Mouse (Mus musculus) MEL (cell line): ENCODE data around the gene Gtdc1. TPM values are rescaled to one million over a fixed set of nuclear protein-coding genes. Genes with fewer than 3 reads are reported as not detected.
A peak's percentile ranks its signal among the peaks of the same experiment; 100 is the strongest.

ENCODE experiments used
- DNase-seq: peaks from one replicate; pipeline ENCODE4 v3.0.0; 2011; ENCODE audit warnings: low read depth, low spot score
- H3K27ac ChIP-seq: 2 replicates; pipeline ENCODE4 v1.5.1; 2012; ENCODE audit warnings: low read depth, mild to moderate bottlenecking, control low read depth, low read length, moderate library complexity; ENCODE audit not compliant: control insufficient read depth
- H3K27me3 ChIP-seq, 2 experiments: fragments of 150-350 bp in 1 of 2; sonication (generic) in 1 of 2; 2 replicates each; pipeline ENCODE4 v1.6.1; 2012; ENCODE audit warnings: low read length in 2 of 2, mild to moderate bottlenecking in 2 of 2, improper control_type of control experiment in 1 of 2, moderate library complexity in 1 of 2; ENCODE audit not compliant: insufficient read depth in 2 of 2, control insufficient read depth in 1 of 2
- H3K36me3 ChIP-seq, 2 experiments: 2 replicates each; pipeline ENCODE4 v1.6.1; 2012 to 2014; ENCODE audit warnings: low read length in 2 of 2, improper control_type of control experiment in 1 of 2, inconsistent platforms in 1 of 2, mild to moderate bottlenecking in 1 of 2; ENCODE audit not compliant: insufficient read depth in 2 of 2, control insufficient read depth in 1 of 2
- H3K4me1 ChIP-seq, 2 experiments: fragments of 150-350 bp in 1 of 2; sonication (generic) in 1 of 2; 2 replicates each; pipeline ENCODE4 v1.6.1; 2012; ENCODE audit warnings: low read length in 2 of 2, improper control_type of control experiment in 1 of 2, mild to moderate bottlenecking in 1 of 2; ENCODE audit not compliant: insufficient read depth in 2 of 2, control insufficient read depth in 1 of 2
- H3K4me3 ChIP-seq, 2 experiments: fragments of 150-350 bp in 1 of 2; sonication (generic) in 1 of 2; 2 replicates each; pipeline ENCODE4 v1.5.1; 2012; ENCODE audit warnings: low read depth in 2 of 2, low read length in 2 of 2, mild to moderate bottlenecking in 2 of 2, moderate library complexity in 2 of 2, control low read depth in 1 of 2, improper control_type of control experiment in 1 of 2; ENCODE audit not compliant: control insufficient read depth in 1 of 2, insufficient read depth in 1 of 2
- H3K79me2 ChIP-seq: 2 replicates; pipeline ENCODE4 v1.6.1; 2012; ENCODE audit warnings: mild to moderate bottlenecking, low read length, moderate library complexity; ENCODE audit not compliant: control insufficient read depth, poor library complexity, insufficient read depth
- H3K9ac ChIP-seq: 2 replicates; pipeline ENCODE4 v1.6.1; 2012; ENCODE audit warnings: low read depth, mild to moderate bottlenecking, control low read depth, low read length, moderate library complexity; ENCODE audit not compliant: control insufficient read depth, poor library complexity, severe bottlenecking
- H3K9me3 ChIP-seq: fragments of 150-350 bp; sonication (generic); replicated peaks from 2 replicates; pipeline ENCODE4 v1.6.1; 2012; ENCODE audit warnings: mild to moderate bottlenecking, low read length, improper control_type of control experiment, moderate library complexity; ENCODE audit not compliant: insufficient read depth
- BHLHE40 ChIP-seq: IDR thresholded peaks from 2 replicates; pipeline ENCODE4 v1.6.1; 2012; ENCODE audit warnings: low read depth, mild to moderate bottlenecking, inconsistent platforms, low read length, improper control_type of control experiment, borderline replicate concordance
- CHD1 ChIP-seq: IDR thresholded peaks from 2 replicates; pipeline ENCODE4 v1.6.1; 2012; ENCODE audit warnings: low read depth, mild to moderate bottlenecking, inconsistent platforms, low read length, improper control_type of control experiment
- CHD2 ChIP-seq: IDR thresholded peaks from 2 replicates; pipeline ENCODE4 v1.6.1; 2011; ENCODE audit warnings: low read length, improper control_type of control experiment
- ELF1 ChIP-seq: IDR thresholded peaks from 2 replicates; pipeline ENCODE4 v1.6.1; 2014; ENCODE audit warnings: low read depth, mild to moderate bottlenecking, inconsistent platforms, low read length, improper control_type of control experiment, moderate library complexity
- EP300 ChIP-seq, 2 experiments: IDR thresholded peaks; 2 replicates each; pipeline ENCODE4 v1.6.1; 2011; ENCODE audit warnings: improper control_type of control experiment in 2 of 2, low read length in 2 of 2, low read depth in 1 of 2, mild to moderate bottlenecking in 1 of 2
- GABPA ChIP-seq: IDR thresholded peaks from 2 replicates; pipeline ENCODE4 v1.6.1; 2012; ENCODE audit warnings: low read depth, mild to moderate bottlenecking, inconsistent platforms, low read length, improper control_type of control experiment, moderate library complexity
- GATA1 ChIP-seq: IDR thresholded peaks from 2 replicates; pipeline ENCODE4 v1.6.1; 2011; ENCODE audit warnings: low read depth, low read length, improper control_type of control experiment
- HCFC1 ChIP-seq: IDR thresholded peaks from 2 replicates; pipeline ENCODE4 v1.6.1; 2012; ENCODE audit warnings: low read depth, mild to moderate bottlenecking, inconsistent platforms, low read length, improper control_type of control experiment, moderate library complexity
- JUND ChIP-seq: IDR thresholded peaks from 2 replicates; pipeline ENCODE4 v1.6.1; 2011; ENCODE audit warnings: low read depth, mild to moderate bottlenecking, improper control_type of control experiment, low read length
- MAFK ChIP-seq: IDR thresholded peaks from 2 replicates; pipeline ENCODE4 v1.6.1; 2011; ENCODE audit warnings: low read depth, mild to moderate bottlenecking, low read length, improper control_type of control experiment, borderline replicate concordance
- MAX ChIP-seq: IDR thresholded peaks from 2 replicates; pipeline ENCODE4 v1.6.1; 2011; ENCODE audit warnings: low read length, improper control_type of control experiment
- MAZ ChIP-seq: IDR thresholded peaks from 2 replicates; pipeline ENCODE4 v1.6.1; 2012; ENCODE audit warnings: low read depth, mild to moderate bottlenecking, inconsistent platforms, low read length, improper control_type of control experiment
- MYB ChIP-seq: IDR thresholded peaks from 2 replicates; pipeline ENCODE4 v1.6.1; 2011; ENCODE audit warnings: mild to moderate bottlenecking, low read depth, low read length, improper control_type of control experiment
- MYC ChIP-seq: IDR thresholded peaks from 2 replicates; pipeline ENCODE4 v1.6.1; 2011; ENCODE audit warnings: low read depth, mild to moderate bottlenecking, low read length, improper control_type of control experiment, moderate library complexity
- NELFE ChIP-seq: IDR thresholded peaks from 2 replicates; pipeline ENCODE4 v1.6.1; 2011; ENCODE audit warnings: low read depth, low read length, improper control_type of control experiment
- POLR2A ChIP-seq, 2 experiments: IDR thresholded peaks; 2 replicates each; pipeline ENCODE4 v1.6.1; 2011 to 2012; ENCODE audit warnings: low read length in 2 of 2, mild to moderate bottlenecking in 2 of 2, control low read depth in 1 of 2, improper control_type of control experiment in 1 of 2, low read depth in 1 of 2, moderate library complexity in 1 of 2; ENCODE audit not compliant: control insufficient read depth in 1 of 2, insufficient read depth in 1 of 2, poor library complexity in 1 of 2
- POLR2AphosphoS5 ChIP-seq: IDR thresholded peaks from 2 replicates; pipeline ENCODE4 v1.6.1; 2012; ENCODE audit warnings: low read depth, borderline replicate concordance, mild to moderate bottlenecking, inconsistent platforms, low read length, moderate library complexity, mixed read lengths
- RAD21 ChIP-seq: IDR thresholded peaks from 2 replicates; pipeline ENCODE4 v1.6.1; 2011; ENCODE audit warnings: mild to moderate bottlenecking, low read depth, low read length, improper control_type of control experiment
- RCOR1 ChIP-seq: IDR thresholded peaks from 2 replicates; pipeline ENCODE4 v1.6.1; 2012; ENCODE audit warnings: low read depth, mild to moderate bottlenecking, inconsistent platforms, low read length, improper control_type of control experiment
- SIN3A ChIP-seq: IDR thresholded peaks from 2 replicates; pipeline ENCODE4 v1.6.1; 2012; ENCODE audit warnings: low read length, improper control_type of control experiment, inconsistent platforms
- SMC3 ChIP-seq: IDR thresholded peaks from 2 replicates; pipeline ENCODE4 v1.6.1; 2011; ENCODE audit warnings: low read depth, low read length, improper control_type of control experiment
- TAL1 ChIP-seq: IDR thresholded peaks from 2 replicates; pipeline ENCODE4 v1.6.1; 2012; ENCODE audit warnings: mild to moderate bottlenecking, inconsistent platforms, low read length, moderate library complexity, mixed read lengths
- TBP ChIP-seq: IDR thresholded peaks from 2 replicates; pipeline ENCODE4 v1.8.0; 2011; ENCODE audit warnings: low read depth, low read length, improper control_type of control experiment
- TCF12 ChIP-seq: IDR thresholded peaks from 2 replicates; pipeline ENCODE4 v1.6.1; 2014; ENCODE audit warnings: low read depth, mild to moderate bottlenecking, inconsistent platforms, low read length, improper control_type of control experiment, moderate library complexity
- UBTF ChIP-seq: IDR thresholded peaks from 2 replicates; pipeline ENCODE4 v1.6.1; 2012; ENCODE audit warnings: low read depth, mild to moderate bottlenecking, inconsistent platforms, low read length, improper control_type of control experiment, moderate library complexity, borderline replicate concordance; ENCODE audit not compliant: insufficient read depth
- USF1 ChIP-seq: IDR thresholded peaks from 2 replicates; pipeline ENCODE4 v1.6.1; 2014; ENCODE audit warnings: low read depth, mild to moderate bottlenecking, inconsistent platforms, low read length, improper control_type of control experiment, moderate library complexity
- USF2 ChIP-seq, 2 experiments: IDR thresholded peaks; 2 replicates each; pipeline ENCODE4 v1.6.1; 2011 to 2012; ENCODE audit warnings: improper control_type of control experiment in 2 of 2, low read length in 2 of 2, borderline replicate concordance in 1 of 2, inconsistent platforms in 1 of 2, low read depth in 1 of 2, mild to moderate bottlenecking in 1 of 2; ENCODE audit not compliant: insufficient read depth in 1 of 2
- ZC3H11A ChIP-seq: IDR thresholded peaks from 2 replicates; pipeline ENCODE4 v1.6.1; 2012; ENCODE audit warnings: low read depth, mild to moderate bottlenecking, inconsistent platforms, low read length, improper control_type of control experiment
- ZKSCAN1 ChIP-seq: IDR thresholded peaks from 2 replicates; pipeline ENCODE4 v1.6.1; 2012; ENCODE audit warnings: low read depth, mild to moderate bottlenecking, inconsistent platforms, low read length, improper control_type of control experiment, moderate library complexity
- ZNF384 ChIP-seq: IDR thresholded peaks from 2 replicates; pipeline ENCODE4 v1.6.1; 2012; ENCODE audit warnings: low read depth, mild to moderate bottlenecking, inconsistent platforms, low read length, improper control_type of control experiment
- polyA plus RNA-seq, 2 experiments: library from polyadenylated mRNA; stranded (reverse) in 1 of 2; unstranded in 1 of 2; fragments of >175 nt in 1 of 2; fragments of >200 nt in 1 of 2; gene quantifications; 2 replicates each; pipeline versions ENCODE4 v1.2.1 to v1.2.4; 2012; ENCODE audit warnings: low replicate concordance in 2 of 2, low read depth in 1 of 2; ENCODE audit not compliant: insufficient read length in 2 of 2, insufficient read depth in 1 of 2, missing spikeins in 1 of 2
- total RNA-seq: library from RNA; depleted of rRNA; stranded (reverse); fragments of 300-350 nt; gene quantifications from 2 replicates; pipeline ENCODE4 v1.2.3, GENCODE M21; 2012

The Gtdc1 gene
- total and polyA plus RNA-seq, 3 experiments: 7.2 to 14.3 TPM; not detected in 1

DNA sequence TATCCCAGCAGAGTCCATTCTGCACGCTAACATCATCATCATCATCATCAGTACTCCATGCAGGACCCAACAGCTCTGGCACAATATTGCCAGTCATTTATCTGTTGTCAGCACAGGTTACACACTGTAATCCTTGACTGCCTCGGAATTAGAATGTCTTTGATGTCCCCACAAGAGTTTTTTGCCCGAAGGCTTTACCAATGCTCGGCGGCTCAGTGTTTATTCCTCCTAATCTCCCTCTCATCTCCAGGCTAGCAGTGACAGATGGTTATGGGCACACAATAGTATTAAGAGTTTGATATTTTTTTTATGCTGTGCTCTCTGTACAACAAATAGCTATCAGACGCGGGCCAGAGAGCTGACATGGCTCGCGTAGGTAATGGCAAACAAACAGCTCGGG, 294.9 kb downstream of the Gtdc1 start:
- Histone ChIP-seq H3K27ac (no peak overlapping the region), H3K9ac (no peak overlapping the region), H3K36me3 (peaks cover 0 to 8% of the 10 kb centered on the region in 2 experiments; a peak in 2 of 4 replicates), H3K27me3 (no peaks in the 10 kb centered on the region), H3K4me3 (no peak overlapping the region), H3K79me2 (no peaks in the 10 kb centered on the region), H3K4me1 (peaks cover 3 to 5% of the 10 kb centered on the region in 2 experiments; a peak in 3 of 4 replicates), H3K9me3 (no peaks in the 10 kb centered on the region)
- no peak for DNase-seq
- no peak for TF ChIP-seq MYC
- no peak for TF ChIP-seq HCFC1
- TF ChIP-seq UBTF: no peak
- no peak for TF ChIP-seq GABPA
- no peak for TF ChIP-seq CHD1
- TF ChIP-seq MYB: no peak
- no peak for TF ChIP-seq MAX
- no peak for TF ChIP-seq ZC3H11A
- TF ChIP-seq NELFE: no peak
- no peak for TF ChIP-seq TBP
- no peak for TF ChIP-seq CHD2
- TF ChIP-seq EP300 (IDR thresholded peaks at IDR 0.05; ENCODE audit: low read depth in 1 of 2, low read length in 2 of 2): no peak

- H3K9ac ChIP-seq: no peak overlapping the region
- peaks cover 0 to 8% of the 10 kb centered on the region in 2 experiments; a peak in 2 of 4 replicates for H3K36me3 ChIP-seq
- no peaks in the 10 kb centered on the region for H3K9me3 ChIP-seq
- peak; percentile 74 for DNase-seq
- H3K4me3 ChIP-seq: no peak overlapping the region
- H3K27me3 ChIP-seq: no peaks in the 10 kb centered on the region
- H3K4me1 ChIP-seq: peaks cover 3 to 5% of the 10 kb centered on the region in 2 experiments; a peak in 3 of 4 replicates
- TF ChIP-seq RCOR1: no peak
- TF ChIP-seq RAD21: no peak
- TF ChIP-seq GABPA: no peak
- no peak for TF ChIP-seq POLR2AphosphoS5
- no peak for TF ChIP-seq ZKSCAN1
- no peak for TF ChIP-seq SIN3A
- TF ChIP-seq MAX: no peak
- TF ChIP-seq EP300 (IDR thresholded peaks at IDR 0.05; ENCODE audit: low read depth in 1 of 2, low read length in 2 of 2): peak in 1 of 2 experiments; percentile 35; a peak in 1 of 4 replicates
- no peak for TF ChIP-seq NELFE
- no peak for TF ChIP-seq MAZ
- TF ChIP-seq MAFK: no peak
- TF ChIP-seq CHD1: no peak
- peak; percentile 97 for TF ChIP-seq GATA1
- no peak for TF ChIP-seq USF2 (IDR thresholded peaks at IDR 0.05; ENCODE audit: borderline replicate concordance in 1 of 2, insufficient read depth in 1 of 2, low read depth in 1 of 2, low read length in 2 of 2)
- TF ChIP-seq TCF12: no peak
- no peak for TF ChIP-seq TAL1
- TF ChIP-seq BHLHE40: 0 out of 2 replicates have a peak, but pooled peaks have one; percentile 60
- TF ChIP-seq JUND: no peak
- TF ChIP-seq SMC3: no peak
- no peak for TF ChIP-seq POLR2A (IDR thresholded peaks at IDR 0.05; ENCODE audit: control insufficient read depth in 1 of 2, insufficient read depth in 1 of 2, low read depth in 1 of 2, low read length in 2 of 2, poor library complexity in 1 of 2)
- no peak for TF ChIP-seq ZNF384
- TF ChIP-seq USF1: no peak
- TF ChIP-seq ELF1: no peak
- H3K27ac ChIP-seq: no peak overlapping the region
- H3K79me2 ChIP-seq: no peaks in the 10 kb centered on the region
Measured at GRCm38 (mm10) chr2:44631064-44631463, 296.4 kb downstream of the Gtdc1 start.
